Mouse (Mus musculus) right cerebral cortex, postnatal 10 days (tissue): ENCODE data around the gene Sdf4.

ENCODE experiments used
- DNase-seq, 2 experiments: peaks; one replicate each; pipeline ENCODE4 v3.0.0; 2021; ENCODE audit warnings: low spot score in 2 of 2

The Sdf4 gene

DNA sequence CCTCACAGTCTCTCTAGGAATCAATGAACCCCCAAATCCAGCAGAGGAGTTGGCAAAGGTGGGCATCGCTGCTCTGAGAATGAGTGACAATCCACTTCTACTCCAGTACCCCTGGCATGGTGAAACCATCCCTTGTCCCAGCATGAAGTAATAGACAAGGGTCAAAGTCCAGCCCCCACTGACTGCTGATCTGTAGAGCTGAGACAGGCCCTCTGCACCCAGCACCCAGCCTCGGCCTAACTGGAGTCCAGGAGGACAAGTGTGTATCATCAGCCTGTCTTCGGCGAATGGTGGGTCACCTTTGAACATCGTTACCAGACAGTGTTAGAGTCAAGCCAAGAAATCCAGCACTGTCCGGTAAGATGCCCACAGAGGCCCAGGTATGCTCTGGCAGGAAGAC lies 61.9 kb downstream of the Sdf4 start:
- DNase-seq, result no peak

DNA sequence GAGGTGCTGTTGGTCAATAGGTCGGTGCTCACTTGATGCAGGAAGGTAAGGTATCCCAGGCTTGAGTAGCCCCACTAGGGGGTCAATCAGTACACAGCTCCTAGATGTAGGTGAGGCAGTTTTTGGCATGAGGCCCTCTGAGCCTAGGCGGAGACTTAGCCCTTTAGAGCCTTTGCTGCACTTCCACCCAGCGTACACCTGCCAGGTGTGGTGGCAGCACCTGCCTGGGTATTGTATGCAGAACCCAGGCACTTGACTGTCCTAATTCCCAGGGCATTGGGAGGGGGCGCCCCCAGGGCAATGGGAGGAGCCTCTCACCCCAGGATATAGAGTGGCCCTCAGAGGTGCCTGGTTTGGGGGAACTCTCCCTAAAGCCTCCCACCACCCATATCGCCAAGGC lies 62.5 kb downstream of the Sdf4 start:
- DNase-seq, result no peak

DNA sequence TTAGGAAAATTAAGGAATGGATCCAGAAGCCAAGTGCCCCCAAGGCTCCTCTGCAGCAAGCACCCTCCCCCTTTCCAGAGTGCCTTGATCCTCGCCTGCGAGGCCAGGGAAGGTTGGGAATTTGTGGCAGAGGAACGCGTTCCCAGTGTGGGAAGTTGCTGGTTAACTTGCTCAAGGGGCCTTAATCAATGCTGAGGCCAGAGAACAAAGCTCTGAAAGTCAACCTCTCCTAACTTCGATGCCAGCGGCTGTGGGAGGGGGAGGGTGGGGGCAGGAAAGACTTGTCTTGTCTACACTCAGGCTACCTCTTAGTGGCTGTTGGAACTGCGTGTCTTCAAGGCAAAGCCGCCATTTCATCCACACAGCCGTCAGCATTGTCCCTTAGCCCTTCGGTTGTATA lies 65.0 kb downstream of the Sdf4 start:
- no peak for DNase-seq

DNA sequence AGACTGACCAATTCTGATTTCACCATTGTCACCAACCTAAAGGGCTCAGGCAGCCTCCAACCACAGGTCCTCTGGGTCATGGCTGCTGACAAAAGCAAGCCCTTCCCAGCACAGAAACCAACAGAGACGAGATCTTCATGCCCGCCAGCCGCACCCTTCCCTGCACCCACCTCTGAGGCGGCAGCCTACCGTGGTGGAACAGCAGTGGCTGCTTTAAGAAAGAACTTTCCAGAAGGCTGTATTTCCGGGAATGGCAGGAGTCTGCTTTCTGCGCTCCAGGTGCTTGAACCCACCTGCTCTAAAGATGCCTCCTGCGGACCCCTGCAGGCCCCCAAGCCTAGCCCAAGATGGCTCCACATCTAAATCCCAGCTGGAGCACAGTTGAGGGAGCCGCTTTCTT lies 66.2 kb downstream of the Sdf4 start:
- DNase-seq, result no peak

DNA sequence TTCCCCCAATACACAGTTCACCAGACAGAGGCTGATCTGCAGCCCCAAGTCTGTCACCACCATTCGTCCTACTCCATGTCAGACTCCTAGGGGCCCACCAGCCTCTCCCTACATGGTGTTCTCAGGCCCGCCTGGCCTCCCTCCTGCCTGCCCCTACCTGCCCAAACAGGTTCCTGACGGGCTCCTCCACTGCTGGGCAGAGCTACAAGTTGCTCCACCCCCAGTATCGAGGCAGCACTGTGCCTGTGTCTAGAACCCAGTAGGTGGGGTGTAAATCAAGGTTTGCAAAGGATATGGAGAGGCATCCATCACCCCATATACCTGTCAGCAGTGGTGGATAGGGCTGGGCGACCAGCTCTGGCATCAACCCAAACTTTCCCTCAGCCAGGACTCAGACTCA lies 66.6 kb downstream of the Sdf4 start, which contains the start of gene Ttll10:
Ttll10 (minus strand) TSS at position 154 of the 400 bp plus-strand sequence.
- DNase-seq, result no peak

DNA sequence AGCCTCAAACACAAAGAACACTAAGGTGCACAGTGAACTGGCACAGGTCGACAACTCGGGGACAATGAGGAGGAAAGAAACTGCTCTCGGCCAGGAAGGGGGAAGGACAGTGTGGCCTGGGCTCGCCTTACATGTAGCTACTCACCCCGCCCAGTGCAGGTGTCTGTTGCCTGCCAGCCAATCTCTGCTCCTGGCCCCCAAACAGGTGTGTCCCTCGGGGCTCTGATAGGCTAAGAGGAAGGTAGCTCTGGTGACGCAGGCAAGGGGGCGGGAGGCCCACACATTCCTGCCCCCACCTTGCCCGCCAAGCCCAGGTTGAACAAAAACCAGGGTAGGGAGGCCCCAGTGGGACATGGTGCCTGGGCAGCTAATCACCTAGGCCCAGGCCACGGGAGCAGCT lies 67.0 kb downstream of the Sdf4 start:
- no peak for DNase-seq
